Mouse (Mus musculus) heart, adult 2 months (tissue): ENCODE results near the gene Cerkl.

Source experiments
- CTCF ChIP-seq: fragments of 200-600 bp; IDR thresholded peaks from 2 replicates; pipeline ENCODE4 v1.8.1; 2022; ENCODE audit warnings: antibody characterized with exemption, mild to moderate bottlenecking, moderate library complexity
- EP300 ChIP-seq: fragments of 200-500 bp; IDR thresholded peaks from 2 replicates; pipeline ENCODE4 v1.6.1; 2011; ENCODE audit warnings: low read depth, low read length, control low read depth; ENCODE audit not compliant: insufficient read depth
- POLR2A ChIP-seq: fragments of 200-500 bp; IDR thresholded peaks from 2 replicates; pipeline ENCODE4 v1.6.1; 2011; ENCODE audit warnings: mild to moderate bottlenecking, low read depth, low read length, control low read depth; ENCODE audit not compliant: insufficient read depth

DNA sequence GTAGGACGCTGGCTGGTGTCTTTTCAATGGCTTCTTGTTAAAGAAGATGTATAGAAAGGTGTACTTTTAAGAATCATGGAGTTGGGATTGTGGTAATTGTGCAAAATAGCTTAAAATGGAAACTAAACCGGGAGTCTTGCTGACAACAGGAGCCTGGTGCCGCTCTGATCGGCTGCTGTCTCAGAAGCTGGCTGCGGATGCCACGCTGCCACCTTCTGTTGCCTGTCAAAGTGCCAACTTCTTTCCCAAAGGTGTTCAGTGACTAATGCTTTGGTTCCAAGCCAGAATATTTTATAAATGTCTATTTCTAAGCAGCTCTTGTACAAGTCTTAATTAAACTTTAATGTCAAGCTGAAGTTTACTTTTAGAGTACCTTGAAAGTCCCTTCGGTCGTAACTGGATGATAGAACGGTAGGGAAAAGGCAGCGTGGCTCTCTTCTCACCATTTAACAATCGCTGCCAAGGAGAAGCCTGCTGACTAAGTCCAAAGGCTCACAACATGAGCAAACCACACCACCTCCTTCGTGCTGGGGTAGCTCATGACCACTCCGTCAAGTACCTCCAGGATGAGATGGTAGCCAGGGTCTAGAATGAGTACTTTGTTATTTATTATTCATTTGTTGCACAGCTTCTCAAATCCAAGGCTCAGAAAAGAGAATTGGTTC, 147.0 kb downstream of the Cerkl start:
- TF ChIP-seq POLR2A: no peak
- no peak for TF ChIP-seq CTCF
- TF ChIP-seq EP300: no peak
